Mouse (Mus musculus) gastrocnemius, adult 18-20 months (tissue): Measurements from ENCODE around the gene 2610301B20Rik. TPM values are rescaled to one million over a fixed set of nuclear protein-coding genes. Genes with fewer than 3 reads are reported as not detected.
"Not testable (repeated sequence)": the region's sequence is repeated elsewhere in the genome, so short reads cannot be mapped to it uniquely, and the experiment has no call there.

ENCODE experiments used
- DNase-seq: peaks from one replicate; pipeline ENCODE4 v3.0.0; 2021; ENCODE audit warnings: low spot score
- long read RNA-seq, 2 experiments: library from polyadenylated mRNA; stranded (forward); transcript quantifications; one replicate each; pipeline ENCODE4 v2.0.0; 2021
- total RNA-seq, 2 experiments: library from RNA; stranded (reverse); gene quantifications; 2 replicates each; pipeline ENCODE4 v1.2.3; 2021

Gene 2610301B20Rik
- 1 to 10 TPM; 3.3 to 4.3 TPM for total RNA-seq
- long read RNA-seq, experiment 1, transcript 2610301B20Rik-201 (6 exons, 2,116 nt): major isoform, 8 of 9 reads
- long read RNA-seq, experiment 1, partial matches to known transcripts: 0 of 9 reads
- long read RNA-seq, experiment 1, other reads (novel, unspliced or antisense): 1 of 9 reads
- long read RNA-seq, experiment 2, transcript 2610301B20Rik-201 (6 exons, 2,116 nt): major isoform, 6 of 6 reads
- long read RNA-seq, experiment 2, partial matches to known transcripts: 0 of 6 reads
- long read RNA-seq, experiment 2, other reads (novel, unspliced or antisense): 0 of 6 reads

GRCm38 (mm10) chr4:10873920-10874665 lies at the start of gene 2610301B20Rik:
2610301B20Rik (plus strand) TSS chr4:10874498.
- peak; percentile 89 for DNase-seq

DNA sequence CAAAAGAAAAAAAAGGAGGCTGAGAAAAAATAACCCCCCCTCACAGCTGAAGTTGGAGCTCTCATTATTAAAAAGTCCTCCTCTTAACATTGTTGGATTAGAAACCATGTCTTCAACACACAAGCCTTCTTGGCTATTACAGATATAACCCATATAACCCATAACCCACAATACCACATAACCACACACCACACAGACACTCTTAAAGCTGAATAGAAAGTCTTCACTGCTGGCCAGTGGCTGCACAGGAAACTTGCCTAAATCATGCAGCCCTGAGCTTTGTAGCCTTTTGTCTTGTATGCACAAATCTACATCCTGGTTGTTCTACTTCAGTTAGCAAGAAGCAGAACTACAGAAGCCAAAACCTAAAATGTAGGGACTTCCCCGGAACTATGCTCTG lies 41.0 kb upstream of the 2610301B20Rik start:
- DNase-seq: no peak

DNA sequence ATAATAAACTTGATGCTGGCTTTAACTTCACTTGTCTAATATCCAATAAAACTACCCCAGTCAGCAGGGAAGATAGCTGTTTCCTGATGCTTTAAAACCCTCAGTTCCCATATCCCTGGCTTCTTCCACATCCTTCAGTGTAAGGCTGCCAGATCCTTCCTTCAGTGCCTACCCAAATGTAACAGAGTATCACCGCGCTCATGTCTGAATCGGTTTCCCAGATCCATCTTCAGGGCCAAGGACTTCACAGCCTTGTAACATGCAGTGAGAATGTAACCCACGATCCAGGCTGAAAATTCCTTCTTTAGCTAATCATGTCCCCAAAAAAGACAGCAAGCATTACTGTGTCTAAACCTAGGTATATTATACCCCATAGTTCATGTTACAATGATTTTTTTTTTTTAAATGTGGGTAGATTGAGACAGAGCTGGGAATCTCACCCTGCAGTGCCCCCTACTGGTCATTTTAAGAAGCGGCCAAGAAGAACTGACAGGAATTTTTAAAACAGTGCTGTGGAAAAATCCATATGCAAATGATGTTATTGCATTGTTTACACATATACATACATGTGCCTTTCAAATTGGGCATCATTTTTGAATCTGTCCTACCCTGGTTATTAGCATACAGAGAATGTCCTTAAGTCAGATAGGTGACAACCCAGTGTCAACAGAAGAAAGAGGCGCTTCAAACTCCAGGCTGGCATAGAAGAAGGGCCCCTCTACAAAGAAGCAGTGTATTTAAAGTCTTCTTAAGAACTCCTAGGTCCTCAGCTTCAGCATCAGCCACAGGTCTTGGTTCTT lies 38.8 kb upstream of the 2610301B20Rik start:
- peak; percentile 14 for DNase-seq

DNA sequence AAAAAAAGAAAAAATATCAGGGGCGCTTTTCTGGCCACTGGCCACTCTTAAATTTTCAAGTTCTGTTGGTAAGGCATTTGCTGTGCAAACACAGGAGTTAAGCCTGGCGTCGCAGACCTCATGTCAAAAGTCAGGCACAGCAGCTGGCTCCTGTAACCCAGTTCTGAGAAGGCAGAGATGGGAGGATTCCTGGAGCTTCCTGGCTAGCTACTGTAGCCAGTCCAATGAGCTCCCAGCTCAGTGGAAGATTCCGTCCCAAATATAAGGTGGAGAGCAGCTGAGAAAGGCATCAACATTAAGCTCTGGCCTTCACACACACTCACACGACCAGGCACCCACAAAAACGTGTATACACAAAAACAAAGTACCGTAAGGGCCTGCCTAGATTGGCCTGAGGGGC lies 28.4 kb upstream of the 2610301B20Rik start:
- no peak for DNase-seq

- DNase-seq: no peak
Measured at GRCm38 (mm10) chr4:10849812-10850211, 24.5 kb upstream of the 2610301B20Rik start.

GRCm38 (mm10) chr4:10851013-10851412 lies 23.3 kb upstream of the 2610301B20Rik start:
- no peak for DNase-seq

GRCm38 (mm10) chr4:10859174-10859573 lies 15.1 kb upstream of the 2610301B20Rik start:
- DNase-seq: no peak

DNA sequence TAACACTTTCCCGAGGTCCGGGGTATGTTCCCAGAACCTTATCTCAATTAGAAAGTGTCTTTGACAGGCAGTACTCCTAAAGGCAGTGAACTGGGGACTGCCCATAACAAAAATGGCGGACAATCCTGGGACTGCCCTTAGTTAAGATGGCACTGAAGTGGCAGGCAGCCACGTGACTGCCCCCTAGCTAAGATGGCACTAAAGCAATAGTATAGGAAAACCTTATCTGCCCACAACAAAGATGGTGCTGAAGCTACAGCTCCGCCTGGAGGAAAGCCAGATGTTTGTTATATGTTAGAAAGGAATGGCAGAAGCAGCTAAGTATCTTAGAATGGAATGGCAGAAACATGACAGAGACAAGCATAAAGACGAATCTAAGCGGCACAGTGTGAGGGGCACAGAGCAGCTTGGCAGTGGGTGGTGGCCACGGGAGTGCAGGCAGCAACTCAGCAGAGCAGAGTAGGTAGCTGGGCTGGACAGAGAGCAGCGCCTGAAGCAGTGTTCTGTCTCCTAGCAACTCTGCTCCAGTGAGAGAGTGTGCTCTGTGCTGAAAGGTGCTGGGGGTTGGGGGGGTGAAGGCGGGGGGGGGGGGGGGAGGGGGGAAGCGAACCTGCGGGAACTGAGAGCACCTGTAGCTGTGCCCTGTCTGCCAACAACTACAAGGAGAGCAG lies 14.3 kb upstream of the 2610301B20Rik start:
- no peak for DNase-seq

DNA sequence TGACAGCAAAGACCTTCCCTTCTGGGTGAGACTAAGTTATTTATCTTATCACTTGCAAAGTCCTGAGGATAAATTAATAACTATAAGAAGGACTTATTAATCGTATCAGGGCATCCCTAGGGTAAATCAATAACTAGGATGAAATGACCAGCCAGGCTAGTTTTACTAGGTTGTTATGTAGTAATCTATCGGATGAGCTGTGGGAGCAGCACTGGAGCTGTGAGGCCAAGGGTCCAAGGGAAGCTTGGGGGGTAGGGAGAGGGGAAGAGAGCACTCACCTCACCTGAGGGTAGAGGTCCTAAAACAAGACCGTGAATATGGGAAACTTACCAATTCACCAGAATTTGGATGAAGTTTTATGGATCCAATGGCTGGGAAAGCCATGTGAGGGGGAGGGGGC lies 13.5 kb upstream of the 2610301B20Rik start:
- DNase-seq: no peak

DNA sequence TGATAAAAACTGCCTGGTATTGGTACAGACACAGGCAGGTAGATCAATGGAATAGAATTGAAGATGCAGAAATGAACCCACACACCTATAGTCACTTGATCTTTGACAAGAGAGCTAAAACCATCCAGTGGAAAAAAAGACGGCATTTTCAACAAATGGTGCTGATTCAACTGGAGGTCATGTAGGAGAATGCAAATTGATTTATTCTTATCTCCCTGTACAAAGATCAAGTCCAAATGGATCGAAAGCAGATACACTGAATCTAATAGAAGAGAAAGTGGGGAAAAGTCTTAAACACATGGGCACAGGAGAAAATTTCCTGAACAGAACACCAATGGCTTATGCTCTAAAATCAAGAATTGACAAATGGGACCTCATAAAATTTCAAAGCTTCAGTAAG lies 11.4 kb upstream of the 2610301B20Rik start:
- not testable (repeated sequence) for DNase-seq

- no peak for DNase-seq
Measured at GRCm38 (mm10) chr4:10872231-10872630, 2.1 kb upstream of the 2610301B20Rik start.

GRCm38 (mm10) chr4:10872685-10873539 lies 1.4 kb upstream of the 2610301B20Rik start:
- no peak for DNase-seq

GRCm38 (mm10) chr4:10873549-10873919 lies 764 bp upstream of the 2610301B20Rik start:
- peak; percentile 32 for DNase-seq

DNA sequence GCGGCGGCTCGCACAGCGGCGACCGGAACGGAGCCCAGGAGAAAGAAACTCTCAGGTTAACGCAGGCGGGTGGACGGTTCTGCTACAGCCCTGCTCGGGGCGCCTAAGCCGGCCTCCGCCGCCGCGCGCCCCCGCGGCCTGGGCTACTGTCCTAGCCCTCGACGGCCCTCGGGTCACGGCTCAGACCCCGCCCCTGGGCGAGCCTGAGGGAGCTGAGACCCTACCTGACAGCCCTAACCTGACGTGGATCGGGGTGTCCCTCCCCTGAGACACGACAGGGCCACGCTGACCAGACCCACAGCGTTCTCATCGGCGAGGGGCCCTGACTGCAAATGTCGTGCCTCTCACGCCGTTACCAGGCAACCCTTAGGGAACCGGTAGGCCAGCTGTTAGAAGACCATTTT lies 422 bp downstream of the 2610301B20Rik start:
- peak; percentile 39 for DNase-seq

GRCm38 (mm10) chr4:10875407-10875806 lies 1.1 kb downstream of the 2610301B20Rik start:
- DNase-seq: no peak

DNA sequence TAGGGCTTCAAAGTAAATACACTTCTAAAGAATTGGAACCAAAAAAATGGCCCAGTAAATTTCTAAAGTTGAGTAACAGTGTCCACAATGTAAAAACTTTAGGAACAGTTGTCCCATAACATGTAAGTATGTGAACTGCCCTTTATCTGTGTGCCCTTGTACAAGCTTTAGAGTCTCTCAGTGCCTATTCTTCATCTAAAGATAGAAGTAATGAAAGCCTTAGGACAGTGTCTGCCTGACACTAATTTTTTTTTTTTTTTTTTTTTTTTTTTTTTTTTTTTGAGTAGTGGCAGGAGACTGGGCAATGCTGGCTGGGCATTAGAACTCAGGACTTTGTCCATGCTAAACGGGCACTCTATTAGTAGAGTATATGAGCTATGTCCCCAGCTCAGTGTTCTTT lies 2.8 kb downstream of the 2610301B20Rik start:
- DNase-seq: no peak

- no peak for DNase-seq
Measured at GRCm38 (mm10) chr4:10883740-10884408, 9.6 kb downstream of the 2610301B20Rik start.

DNA sequence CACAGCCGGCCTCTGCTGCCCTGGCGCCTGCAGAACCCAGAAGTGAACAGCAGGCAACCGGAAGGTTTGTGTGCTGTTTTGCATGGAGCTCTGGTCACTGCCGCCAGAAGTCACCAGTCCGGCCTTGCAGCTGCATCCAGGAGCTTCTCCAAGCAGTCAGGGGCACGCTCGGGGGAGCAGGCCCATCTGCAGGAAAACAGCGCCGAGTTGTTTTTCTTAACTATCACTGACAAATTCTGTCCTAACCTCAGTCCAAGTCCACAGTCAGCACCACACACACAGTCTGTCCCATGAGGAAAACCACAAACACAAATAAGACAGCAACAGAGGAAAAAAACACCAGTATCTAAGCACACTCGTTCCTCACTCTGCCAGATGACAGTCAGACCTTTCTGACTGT lies 14.5 kb downstream of the 2610301B20Rik start:
- DNase-seq: no peak

GRCm38 (mm10) chr4:10896262-10896661 lies 22.0 kb downstream of the 2610301B20Rik start:
- DNase-seq: no peak

GRCm38 (mm10) chr4:10896859-10897258 lies 22.6 kb downstream of the 2610301B20Rik start:
- no peak for DNase-seq
